Mouse (Mus musculus): Measurements from ENCODE around the gene Erf.

- TF ChIP-seq CTCF (IDR thresholded peaks at IDR 0.05; ENCODE audit: insufficient read depth, low read length) (no peak), POLR2A (IDR thresholded peaks at IDR 0.05; ENCODE audit: borderline replicate concordance, extremely low read depth, low read depth, low read length) (no peak)
Measured at GRCm38 (mm10) chr7:25246759-25247137, 3.8 kb downstream of the Erf start.

Measured in lung, adult 2 months (tissue).